Mouse (Mus musculus) lung, postnatal 25 days (tissue): ENCODE data around the gene Arid3b.

ENCODE experiments used
- DNase-seq: peaks from one replicate; pipeline ENCODE4 v3.0.0; 2022; ENCODE audit warnings: low spot score

Gene Arid3b

GRCm38 (mm10) chr9:57775736-57776135 is 60.9 kb downstream of the Arid3b start:
- no peak for DNase-seq

GRCm38 (mm10) chr9:57775026-57775425 is 61.6 kb downstream of the Arid3b start:
- DNase-seq = no peak

- DNase-seq = peak; percentile 33
These were observed 62.4 kb downstream of the Arid3b start for GRCm38 (mm10) chr9:57774168-57774567.

- DNase-seq = no peak
These were observed 62.8 kb downstream of the Arid3b start for GRCm38 (mm10) chr9:57773754-57774153.

- no peak for DNase-seq
These were observed 65.8 kb downstream of the Arid3b start for GRCm38 (mm10) chr9:57770836-57771235.

GRCm38 (mm10) chr9:57770214-57770613 is 66.4 kb downstream of the Arid3b start:
- DNase-seq = no peak

GRCm38 (mm10) chr9:57769539-57770069 is 67.0 kb downstream of the Arid3b start:
- DNase-seq = no peak

GRCm38 (mm10) chr9:57767231-57767630 is 69.4 kb downstream of the Arid3b start:
- DNase-seq = no peak

GRCm38 (mm10) chr9:57766431-57766830 is 70.2 kb downstream of the Arid3b start:
- no peak for DNase-seq

- DNase-seq = peak; percentile 61
These were observed 70.9 kb downstream of the Arid3b start, which contains the start of gene Clk3 for GRCm38 (mm10) chr9:57765364-57766351. Gene Clk3 (minus strand): TSS chr9:57765860.

- DNase-seq = peak; percentile 96
These were observed 71.6 kb downstream of the Arid3b start for GRCm38 (mm10) chr9:57764974-57765363.

- peak; percentile 57 for DNase-seq
These were observed 72.2 kb downstream of the Arid3b start for GRCm38 (mm10) chr9:57764147-57764973.

GRCm38 (mm10) chr9:57762563-57762991 is 74.0 kb downstream of the Arid3b start:
- DNase-seq = peak; percentile 69

GRCm38 (mm10) chr9:57761563-57762551 is 74.7 kb downstream of the Arid3b start:
- DNase-seq = no peak

- no peak for DNase-seq
These were observed 76.0 kb downstream of the Arid3b start for GRCm38 (mm10) chr9:57760416-57761146.

GRCm38 (mm10) chr9:57759289-57759688 is 77.3 kb downstream of the Arid3b start:
- peak; percentile 81 for DNase-seq

- DNase-seq = no peak
These were observed 78.1 kb downstream of the Arid3b start for GRCm38 (mm10) chr9:57758528-57758927.

GRCm38 (mm10) chr9:57757578-57757977 is 79.0 kb downstream of the Arid3b start:
- DNase-seq = peak; percentile 41

- DNase-seq = no peak
These were observed 85.7 kb downstream of the Arid3b start for GRCm38 (mm10) chr9:57750901-57751300.

- no peak for DNase-seq
These were observed 87.8 kb downstream of the Arid3b start for GRCm38 (mm10) chr9:57748831-57749230.
